Mouse (Mus musculus) brown adipose tissue, adult 24 weeks (tissue): Measurements from ENCODE around the gene Bbs9. TPM values are rescaled to one million over a fixed set of nuclear protein-coding genes. Genes with fewer than 3 reads are reported as not detected.

Experiments used
- H3K27ac ChIP-seq: fragments of 200-500 bp; replicated peaks from 2 replicates; pipeline ENCODE4 v1.5.1; 2012; ENCODE audit warnings: low read depth, mild to moderate bottlenecking, low read length
- H3K4me1 ChIP-seq: fragments of 200-500 bp; 2 replicates; pipeline ENCODE4 v1.6.1; 2012; ENCODE audit warnings: low read length, mixed read lengths; ENCODE audit not compliant: control insufficient read depth, insufficient read depth, insufficient read length
- H3K4me3 ChIP-seq: fragments of 200-500 bp; 2 replicates; pipeline ENCODE4 v1.5.1; 2012; ENCODE audit warnings: low read depth, mild to moderate bottlenecking, low read length, moderate library complexity; ENCODE audit not compliant: insufficient read depth
- polyA plus RNA-seq: library from polyadenylated mRNA; stranded (reverse); fragments of >200 nt; gene quantifications from 2 replicates; pipeline ENCODE4 v1.2.4, GENCODE M21; 2012; ENCODE audit not compliant: missing spikeins, insufficient read depth, insufficient read length

The Bbs9 gene
- polyA plus RNA-seq, 1 experiment = 6.3 TPM

DNA sequence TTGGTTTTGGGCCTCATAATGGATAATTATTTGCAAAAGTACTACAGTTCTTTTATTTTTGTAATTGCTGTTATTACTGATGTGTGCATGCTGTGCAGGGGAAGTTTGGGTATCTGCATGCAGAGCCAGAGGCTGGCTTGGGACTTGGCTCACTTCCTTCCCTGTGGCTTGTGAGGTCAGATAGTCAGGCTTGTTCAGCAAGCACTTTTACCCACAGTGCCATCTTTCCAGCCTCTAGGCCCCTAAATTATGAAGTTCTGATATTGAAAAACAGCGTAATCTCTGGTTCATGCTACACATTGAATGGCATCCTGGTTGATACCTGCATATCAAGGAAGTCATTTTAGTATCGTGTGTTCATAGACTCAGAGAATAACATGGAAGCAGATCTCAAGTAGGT lies 197.4 kb downstream of the Bbs9 start:
- Histone ChIP-seq H3K4me3 (no peak overlapping the region), H3K4me1 (peaks cover 2% of the 10 kb centered on the region; the same call in 1 of the 2 replicates), H3K27ac (no peak overlapping the region)

DNA sequence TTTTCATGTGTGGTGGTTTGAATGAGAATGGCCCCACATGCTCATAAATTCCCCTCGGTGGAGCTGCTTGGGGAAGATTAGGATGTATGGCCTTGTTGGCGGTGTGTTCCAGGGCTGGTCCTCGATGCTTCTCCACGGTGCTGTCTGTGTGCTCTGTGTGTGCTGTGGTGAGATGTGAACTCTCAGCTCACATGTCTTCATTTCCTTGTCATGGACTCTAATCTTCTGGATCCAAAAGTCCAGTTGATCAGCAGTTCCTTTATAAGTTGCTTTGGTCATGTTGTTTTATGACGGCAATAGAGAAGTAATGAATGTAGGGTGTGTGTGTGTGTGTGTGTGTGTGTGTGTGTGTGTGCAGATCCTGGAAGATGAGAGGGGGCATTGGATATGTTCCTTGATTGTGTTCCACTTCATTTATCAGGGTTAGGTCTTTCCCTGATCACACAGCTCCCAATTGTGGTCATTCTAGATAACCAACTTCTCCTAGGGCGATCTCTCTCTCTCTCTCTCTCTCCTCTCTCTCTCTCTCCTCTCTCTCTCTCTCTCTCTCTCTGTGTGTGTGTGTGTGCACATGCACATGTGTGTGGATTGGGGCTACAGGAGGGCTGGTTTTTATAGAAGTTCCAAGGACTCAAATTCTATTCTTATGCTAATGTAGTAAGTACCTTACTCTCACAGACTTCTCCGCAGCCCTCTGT lies 201.8 kb downstream of the Bbs9 start:
- no peak overlapping the region for H3K4me3 ChIP-seq
- peaks cover 2% of the 10 kb centered on the region; the same call in 1 of the 2 replicates for H3K4me1 ChIP-seq
- no peak overlapping the region for H3K27ac ChIP-seq

DNA sequence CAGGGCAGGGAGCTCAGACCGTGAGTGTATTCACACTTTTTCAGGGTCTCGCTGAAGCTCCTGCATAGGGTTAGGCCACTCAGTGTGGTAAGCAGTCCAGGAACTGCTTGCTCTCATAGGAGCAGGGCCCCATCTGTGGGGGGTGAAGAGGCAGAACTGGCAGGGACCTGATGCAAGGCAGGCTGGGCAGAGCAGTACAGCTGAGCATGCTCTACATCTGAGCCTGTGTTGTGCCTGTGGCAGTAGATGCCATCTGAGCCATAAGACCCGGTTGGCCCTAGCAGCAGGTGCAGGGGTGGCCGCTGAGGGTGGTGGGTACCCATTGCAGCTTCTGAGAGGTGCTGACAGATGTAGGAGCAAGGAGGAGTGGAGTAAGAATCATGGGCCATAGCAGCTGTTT lies 202.5 kb downstream of the Bbs9 start:
- no peak overlapping the region for H3K4me3 ChIP-seq
- no peak overlapping the region for H3K27ac ChIP-seq
- H3K4me1 ChIP-seq = peaks cover 2% of the 10 kb centered on the region; the same call in 1 of the 2 replicates

DNA sequence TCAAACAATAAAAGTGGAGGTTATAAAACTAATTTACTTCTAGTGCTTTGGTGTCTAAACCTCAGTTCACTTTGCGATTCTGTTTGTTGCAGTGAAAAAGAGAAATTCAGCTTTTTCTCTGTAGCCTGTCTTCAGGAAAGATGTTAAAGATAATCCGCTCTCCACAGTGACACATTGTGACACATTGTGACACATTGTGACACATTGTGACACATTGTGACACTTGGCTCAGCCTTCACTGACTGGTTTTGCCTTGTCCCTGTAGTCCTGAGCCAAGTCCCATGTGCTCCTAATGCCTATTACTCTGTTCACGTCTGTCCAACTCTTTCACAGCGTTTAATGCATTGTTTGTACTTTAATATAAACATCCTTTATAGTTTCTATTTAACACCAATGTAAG lies 203.0 kb downstream of the Bbs9 start:
- Histone ChIP-seq H3K27ac (no peak overlapping the region), H3K4me3 (no peak overlapping the region), H3K4me1 (no peaks in the 10 kb centered on the region; the same call in 1 of the 2 replicates)

DNA sequence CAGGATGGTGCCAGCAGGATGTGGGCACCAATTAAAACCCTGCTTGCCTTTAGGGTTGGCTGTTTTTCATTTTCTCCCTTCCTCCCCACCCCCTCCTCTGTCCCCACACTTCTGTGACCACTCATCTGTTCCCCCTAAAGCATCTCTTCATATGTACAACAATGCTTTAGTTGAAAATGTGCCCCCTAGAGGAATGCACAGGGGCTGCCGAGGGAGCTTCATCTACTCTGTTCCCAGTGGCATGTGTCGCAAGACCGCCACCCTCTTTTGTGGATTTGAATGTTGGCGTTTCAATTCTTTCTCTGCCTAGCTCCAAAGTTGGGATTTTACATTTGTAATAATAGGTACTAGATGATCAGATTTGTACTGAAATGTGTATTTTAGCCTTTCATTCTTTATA lies 204.0 kb downstream of the Bbs9 start:
- Histone ChIP-seq H3K27ac (no peak overlapping the region), H3K4me3 (no peak overlapping the region), H3K4me1 (peaks cover 2% of the 10 kb centered on the region; the same call in 1 of the 2 replicates)

DNA sequence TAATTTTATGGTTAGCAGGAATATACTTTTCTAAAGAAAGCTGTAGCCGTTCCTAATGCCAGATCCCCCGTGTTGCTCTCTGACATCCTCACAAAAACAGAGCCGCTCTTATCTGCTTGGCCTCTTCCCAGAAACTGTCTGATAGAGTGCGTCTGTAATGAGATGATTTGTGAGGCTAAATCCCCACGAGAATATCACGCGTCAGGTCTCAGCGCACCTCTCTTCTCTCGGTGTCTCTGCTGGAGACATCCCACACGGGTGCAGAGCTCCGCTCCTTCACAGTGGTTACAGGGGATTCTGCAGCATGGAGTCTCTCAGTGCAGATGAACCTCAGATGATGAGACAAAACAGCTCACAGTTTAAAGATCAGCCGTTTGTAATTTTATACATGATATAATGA lies 204.5 kb downstream of the Bbs9 start:
- no peak overlapping the region for H3K27ac ChIP-seq
- H3K4me1 ChIP-seq = peaks cover 2% of the 10 kb centered on the region; the same call in 1 of the 2 replicates
- H3K4me3 ChIP-seq = no peak overlapping the region

DNA sequence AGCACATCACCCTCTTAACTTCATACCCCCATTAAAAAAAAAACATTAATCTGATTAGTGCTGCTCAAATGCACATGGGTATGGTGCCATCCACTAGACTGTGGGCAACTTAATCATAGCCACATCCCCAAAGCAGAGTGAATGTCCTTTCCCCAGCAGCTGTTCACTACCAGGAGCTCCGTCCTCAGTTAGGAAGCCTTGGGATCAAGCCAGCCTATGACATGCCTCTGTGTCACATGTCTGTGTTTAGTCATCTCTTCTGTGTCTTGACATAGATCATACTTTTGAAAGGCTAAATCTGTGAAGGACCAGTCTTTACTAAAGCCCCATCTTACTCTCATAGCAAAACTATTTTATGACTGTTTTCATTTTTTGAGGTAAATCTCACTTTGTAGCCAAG lies 205.0 kb downstream of the Bbs9 start:
- H3K4me3 ChIP-seq = no peak overlapping the region
- no peak overlapping the region for H3K27ac ChIP-seq
- peaks cover 2% of the 10 kb centered on the region; the same call in 1 of the 2 replicates for H3K4me1 ChIP-seq

DNA sequence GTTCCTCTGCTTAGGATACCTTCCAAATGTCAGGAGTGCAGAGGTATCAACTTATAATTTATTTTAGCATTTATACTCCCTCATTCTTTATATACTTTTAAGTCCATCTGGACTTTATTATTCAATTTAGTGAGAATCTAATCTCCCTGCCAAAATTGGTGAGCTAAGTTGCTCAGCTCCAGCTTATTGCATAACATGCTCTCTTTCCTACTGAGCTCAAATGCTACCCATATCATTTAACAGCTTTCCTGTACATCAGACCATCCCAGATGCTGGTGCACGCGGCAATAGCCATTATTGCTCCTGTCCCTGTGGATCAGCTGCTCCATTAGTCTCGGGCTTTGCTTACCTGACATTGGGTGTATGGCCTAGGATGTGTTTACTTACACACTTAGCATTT lies 208.3 kb downstream of the Bbs9 start:
- Histone ChIP-seq H3K4me3 (no peak overlapping the region), H3K27ac (no peak overlapping the region), H3K4me1 (peaks cover 2% of the 10 kb centered on the region; the same call in 1 of the 2 replicates)

DNA sequence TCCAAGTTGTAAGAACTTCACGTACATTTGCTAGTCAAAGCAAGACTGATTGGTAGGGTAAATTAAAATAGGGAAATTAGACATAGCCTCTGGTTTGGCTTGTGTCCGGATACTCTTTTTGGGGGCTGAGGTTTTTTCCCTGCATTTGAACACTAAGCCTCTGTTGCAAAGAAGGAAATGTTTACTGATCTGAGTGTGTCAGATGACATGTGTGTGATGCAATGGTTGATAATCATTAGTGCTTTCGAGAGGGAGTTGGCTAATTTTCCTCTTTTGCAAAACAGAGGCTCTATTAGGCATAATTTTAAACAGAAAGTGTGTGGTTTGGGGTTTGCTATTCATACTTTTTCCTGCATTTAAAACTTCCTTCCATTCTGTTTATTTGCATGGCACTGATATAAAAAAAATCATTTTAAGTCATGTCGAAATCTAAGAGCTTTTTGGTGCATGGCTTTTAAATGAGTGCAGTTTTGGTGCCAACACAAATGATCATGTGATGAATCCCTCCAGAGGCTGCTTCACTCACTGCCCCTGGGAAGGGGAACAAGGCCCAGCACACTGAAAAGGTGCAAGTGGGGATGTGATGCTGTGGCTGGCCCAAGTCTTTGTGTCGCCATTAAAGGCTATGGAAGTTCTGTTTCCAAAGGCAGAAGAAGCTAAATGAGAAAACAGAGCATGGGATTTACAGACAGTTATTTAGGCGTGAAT lies 211.4 kb downstream of the Bbs9 start:
- H3K4me1 ChIP-seq = peaks cover 2% of the 10 kb centered on the region; the same call in 1 of the 2 replicates
- no peak overlapping the region for H3K27ac ChIP-seq
- no peak overlapping the region for H3K4me3 ChIP-seq

DNA sequence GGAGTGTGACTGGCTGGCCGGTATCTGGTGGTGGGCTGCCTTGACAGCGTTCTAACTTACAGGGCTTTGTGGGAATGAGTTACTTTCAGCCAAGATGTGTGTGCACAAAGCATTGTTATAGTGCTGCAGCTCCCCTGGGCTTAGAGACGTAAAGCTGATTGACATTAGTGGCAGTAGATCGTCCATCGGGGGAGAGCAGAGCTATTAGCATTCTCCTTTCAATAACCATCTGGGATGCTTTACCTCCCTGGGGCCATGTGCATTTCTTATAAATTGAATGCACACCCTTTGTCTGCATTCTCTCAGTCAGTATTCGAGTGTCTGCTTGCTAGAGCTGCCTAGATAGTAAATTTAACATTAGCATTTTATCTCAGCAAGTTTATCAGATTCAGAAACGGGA lies 214.7 kb downstream of the Bbs9 start:
- no peak overlapping the region for H3K27ac ChIP-seq
- H3K4me1 ChIP-seq = no peaks in the 10 kb centered on the region
- H3K4me3 ChIP-seq = no peak overlapping the region

DNA sequence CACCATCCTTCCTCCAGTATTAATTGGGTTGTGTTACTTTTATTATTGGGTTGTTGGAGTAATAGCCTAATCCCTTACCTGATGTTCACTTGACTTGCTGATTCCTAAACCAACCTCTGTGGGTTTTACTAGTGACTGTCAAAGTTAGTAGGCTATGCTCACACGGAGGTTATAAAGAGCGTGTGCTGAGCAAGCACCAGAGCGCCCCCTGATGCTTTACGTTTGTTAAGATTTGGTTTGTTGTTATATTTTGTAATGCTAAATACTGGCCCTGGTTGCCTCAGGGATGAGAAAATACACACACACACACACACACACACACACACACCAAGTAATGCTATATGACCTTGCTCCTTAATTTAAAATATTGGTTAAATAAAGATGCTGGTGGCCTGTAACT lies 219.9 kb downstream of the Bbs9 start:
- no peak overlapping the region for H3K27ac ChIP-seq
- H3K4me3 ChIP-seq = no peak overlapping the region
- no peaks in the 10 kb centered on the region for H3K4me1 ChIP-seq

DNA sequence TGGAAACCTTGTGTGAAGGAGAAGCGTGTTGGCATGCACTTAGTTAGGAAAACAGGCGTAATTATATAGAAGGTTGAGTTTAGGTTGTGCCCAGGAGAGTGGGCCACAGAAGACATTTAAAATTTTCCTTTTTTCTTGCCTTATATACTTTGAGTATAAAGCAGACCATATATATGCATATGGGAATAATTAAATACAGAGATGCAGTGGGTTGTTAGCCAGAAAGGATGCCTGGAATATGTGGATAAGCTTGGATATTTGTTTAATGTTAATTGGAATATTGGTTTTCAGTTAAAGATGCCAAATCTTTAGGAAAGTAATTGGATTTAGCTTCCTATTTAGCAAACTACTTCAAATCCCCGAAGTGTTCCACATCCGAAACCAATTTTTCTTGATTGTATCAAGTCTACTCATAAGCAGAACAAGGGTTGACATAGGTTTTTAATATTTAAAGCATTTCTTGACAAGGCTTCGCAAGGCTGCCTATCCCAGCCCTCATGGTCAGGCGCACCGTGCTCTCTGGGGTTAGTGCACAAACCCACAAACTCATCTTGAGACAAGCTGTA lies 221.4 kb downstream of the Bbs9 start:
- no peaks in the 10 kb centered on the region for H3K4me1 ChIP-seq
- no peak overlapping the region for H3K4me3 ChIP-seq
- no peak overlapping the region for H3K27ac ChIP-seq

DNA sequence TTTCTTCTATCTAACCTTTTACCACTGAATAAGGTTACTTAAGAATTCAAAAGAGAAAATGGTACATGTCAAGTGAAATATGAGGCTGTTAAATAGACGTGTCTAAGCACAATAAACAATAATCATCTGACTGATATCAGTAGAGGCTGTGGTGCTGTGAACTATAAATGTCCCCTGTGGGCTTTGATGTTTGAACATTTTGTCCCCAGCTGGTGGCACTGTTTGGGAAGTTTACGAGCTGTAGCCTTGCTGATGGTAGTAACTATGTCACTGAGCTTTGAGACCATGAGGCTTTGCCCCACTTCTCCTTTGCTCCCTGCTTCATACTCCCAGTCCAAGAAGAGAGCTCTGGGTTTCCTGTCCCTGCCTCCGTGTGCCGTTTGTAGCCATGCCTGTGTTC lies 222.3 kb downstream of the Bbs9 start:
- Histone ChIP-seq H3K4me1 (no peaks in the 10 kb centered on the region), H3K27ac (no peak overlapping the region), H3K4me3 (no peak overlapping the region)

DNA sequence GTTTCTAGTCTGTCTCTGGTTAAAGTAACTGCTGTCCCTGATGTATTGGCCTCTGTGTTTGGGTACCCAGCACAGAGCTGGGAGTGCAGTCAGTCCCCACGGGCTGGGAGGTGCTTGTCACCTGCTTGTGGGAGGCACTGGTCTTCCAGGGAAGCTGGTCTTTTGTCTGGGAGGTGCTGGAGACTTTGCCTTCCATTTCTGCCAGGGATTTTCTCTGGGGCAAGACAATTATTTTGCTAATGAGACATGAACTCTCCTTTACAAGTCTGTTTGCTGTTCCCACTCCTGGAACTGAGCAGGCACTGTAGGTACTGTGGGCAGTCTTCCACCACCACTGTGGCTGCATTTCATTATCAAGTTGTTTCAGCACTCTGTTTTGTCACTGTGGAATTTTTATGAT lies 223.0 kb downstream of the Bbs9 start:
- Histone ChIP-seq H3K4me1 (no peaks in the 10 kb centered on the region), H3K27ac (no peak overlapping the region), H3K4me3 (no peak overlapping the region)

DNA sequence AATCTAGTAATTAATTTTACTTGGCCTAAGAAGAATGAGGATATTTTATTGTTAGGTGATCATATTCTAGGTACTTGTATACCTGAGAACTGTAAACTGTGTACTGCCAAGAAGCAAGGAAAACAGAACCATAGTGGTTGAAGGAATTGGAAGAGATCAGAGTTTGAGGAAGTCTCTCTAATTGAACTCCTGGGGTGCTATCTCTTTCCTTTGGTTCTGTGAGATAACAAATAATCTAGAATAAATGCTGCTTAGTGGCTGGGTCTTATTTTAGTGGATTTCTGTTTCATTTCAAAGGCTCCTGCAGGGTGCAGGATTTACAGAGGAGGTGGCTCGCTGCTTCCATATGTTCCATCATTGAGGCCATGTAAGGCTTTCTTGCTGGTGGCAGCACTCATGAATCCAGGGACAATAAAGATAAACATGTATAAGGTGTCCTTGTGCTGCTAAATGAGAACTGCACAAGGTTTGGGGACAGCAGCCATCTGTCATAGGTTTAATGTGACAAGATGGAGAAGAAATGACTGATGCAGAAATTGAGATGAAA lies 226.6 kb downstream of the Bbs9 start:
- no peak overlapping the region for H3K27ac ChIP-seq
- no peak overlapping the region for H3K4me3 ChIP-seq

More for the DNA sequence above, 226.6 kb downstream of the Bbs9 start:
- no peaks in the 10 kb centered on the region for H3K4me1 ChIP-seq
